Comparison of ENCODE assay signal across 7 mouse cellular contexts in genomic region chr6:99485217-99485883, GRCm38 (mm10). TPM values are rescaled to one million over a fixed set of nuclear protein-coding genes. Genes with fewer than 3 reads are reported as not detected.
DNase-seq lines count a peak whose midpoint lies in the region; ATAC-seq lines count a peak whose summit lies in the region.

No protein-coding gene starts in this region.

- no peaks in the 10 kb centered on the region for H3K36me3 ChIP-seq in embryonic facial prominence, embryonic 15.5 days
- H3K36me3 ChIP-seq in heart, embryonic 11.5 days (ENCODE audit: control insufficient read depth, insufficient read depth, low read length), result no peaks in the 10 kb centered on the region
- H3K36me3 ChIP-seq in kidney, embryonic 14.5 days (ENCODE audit: control insufficient read depth, insufficient read depth, low read length), result no peaks in the 10 kb centered on the region
- H3K36me3 ChIP-seq in limb, embryonic 13.5 days, result no peaks in the 10 kb centered on the region; the same call in 1 of the 2 replicates
- no peaks in the 10 kb centered on the region for H3K36me3 ChIP-seq in midbrain, embryonic 14.5 days (ENCODE audit: control insufficient read depth, insufficient read depth, low read length)

- peaks cover 31% of the 10 kb centered on the region for H3K4me1 ChIP-seq in embryonic facial prominence, embryonic 15.5 days
- peaks cover 21% of the 10 kb centered on the region for H3K4me1 ChIP-seq in heart, embryonic 11.5 days (ENCODE audit: control insufficient read depth, insufficient read depth, low read length)
- H3K4me1 ChIP-seq in kidney, embryonic 14.5 days (ENCODE audit: control insufficient read depth, insufficient read depth, low read length), result peaks cover 46% of the 10 kb centered on the region
- peaks cover 57% of the 10 kb centered on the region for H3K4me1 ChIP-seq in limb, embryonic 13.5 days
- peaks cover 16% of the 10 kb centered on the region for H3K4me1 ChIP-seq in midbrain, embryonic 14.5 days (ENCODE audit: control insufficient read depth, insufficient read depth, low read length)

- DNase-seq in adrenal gland, postnatal 4 days (ENCODE audit: low spot score in 2 of 2), result peak; percentile 8 to 26
- peak; percentile 78 for DNase-seq in midbrain, embryonic 14.5 days
- DNase-seq in spleen, postnatal 36 days (ENCODE audit: low spot score in 2 of 2), result peak; percentile 55 to 59

- no peak overlapping the region for H3K9ac ChIP-seq in embryonic facial prominence, embryonic 15.5 days
- H3K9ac ChIP-seq in heart, embryonic 11.5 days (ENCODE audit: low read depth, low read length), result peak overlapping the region; percentile 61
- H3K9ac ChIP-seq in kidney, embryonic 14.5 days (ENCODE audit: low read depth, low read length), result peak overlapping the region; percentile 42; the same call in 1 of the 2 replicates
- H3K9ac ChIP-seq in limb, embryonic 13.5 days, result peak overlapping the region; percentile 21; the same call in 1 of the 2 replicates
- 0 out of 2 replicates have a peak overlapping the region, but pooled peaks have one; percentile 3 for H3K9ac ChIP-seq in midbrain, embryonic 14.5 days (replicated peaks; ENCODE audit: low read length)

- H3K27ac ChIP-seq in embryonic facial prominence, embryonic 15.5 days (replicated peaks), result peak overlapping the region; percentile 83
- peak overlapping the region; percentile 95 for H3K27ac ChIP-seq in heart, embryonic 11.5 days (ENCODE audit: low read depth, low read length)
- peak overlapping the region; percentile 80 for H3K27ac ChIP-seq in kidney, embryonic 14.5 days (ENCODE audit: low read depth, low read length)
- peak overlapping the region; percentile 93 for H3K27ac ChIP-seq in limb, embryonic 13.5 days
- H3K27ac ChIP-seq in midbrain, embryonic 14.5 days (replicated peaks; ENCODE audit: low read depth, low read length), result peak overlapping the region; percentile 70

- H3K27me3 ChIP-seq in embryonic facial prominence, embryonic 15.5 days, result peaks cover 3% of the 10 kb centered on the region; the same call in 1 of the 2 replicates
- no peaks in the 10 kb centered on the region for H3K27me3 ChIP-seq in heart, embryonic 11.5 days (ENCODE audit: control insufficient read depth, insufficient read depth, low read length)
- no peaks in the 10 kb centered on the region for H3K27me3 ChIP-seq in kidney, embryonic 14.5 days (ENCODE audit: control insufficient read depth, insufficient read depth, low read length)
- H3K27me3 ChIP-seq in limb, embryonic 13.5 days, result no peaks in the 10 kb centered on the region
- H3K27me3 ChIP-seq in midbrain, embryonic 14.5 days (ENCODE audit: control insufficient read depth, insufficient read depth, low read length), result no peaks in the 10 kb centered on the region

- WGBS in embryonic facial prominence, embryonic 15.5 days, result 8% methylated on average over 20 of the region's 20 CpGs
- 33% methylated on average over 20 of the region's 20 CpGs for WGBS in heart, embryonic 11.5 days (ENCODE audit: insufficient replicate concordance)
- WGBS in kidney, embryonic 14.5 days, result 18% methylated on average over 20 of the region's 20 CpGs
- WGBS in limb, embryonic 13.5 days, result 10% methylated on average over 20 of the region's 20 CpGs
- WGBS in midbrain, embryonic 14.5 days, result 33% methylated on average over 20 of the region's 20 CpGs

- ATAC-seq in embryonic facial prominence, embryonic 15.5 days (ENCODE audit: insufficient number of reproducible peaks, low FRiP score, low TSS enrichment, low read depth), result peak; percentile 92
- ATAC-seq in heart, embryonic 11.5 days (replicated peaks; ENCODE audit: insufficient number of reproducible peaks, low FRiP score, low TSS enrichment), result peak; percentile 88
- ATAC-seq in kidney, embryonic 14.5 days (ENCODE audit: low FRiP score, low TSS enrichment), result peak; percentile 93
- peak; percentile 91 for ATAC-seq in limb, embryonic 13.5 days (ENCODE audit: low FRiP score, low read depth)
- ATAC-seq in midbrain, embryonic 14.5 days (ENCODE audit: low FRiP score, low TSS enrichment), result peak; percentile 88

- peak overlapping the region; percentile 48 for H3K4me2 ChIP-seq in embryonic facial prominence, embryonic 15.5 days (replicated peaks)
- peak overlapping the region; percentile 50 for H3K4me2 ChIP-seq in heart, embryonic 11.5 days
- H3K4me2 ChIP-seq in kidney, embryonic 14.5 days (replicated peaks; ENCODE audit: low read depth, low read length), result peak overlapping the region; percentile 35
- peak overlapping the region; percentile 60 for H3K4me2 ChIP-seq in limb, embryonic 13.5 days (replicated peaks)
- H3K4me2 ChIP-seq in midbrain, embryonic 14.5 days (ENCODE audit: low read length), result peak overlapping the region; percentile 38

- H3K4me3 ChIP-seq in embryonic facial prominence, embryonic 15.5 days (replicated peaks), result peak overlapping the region; percentile 21
- peak overlapping the region; percentile 17; the same call in 1 of the 2 replicates for H3K4me3 ChIP-seq in heart, embryonic 11.5 days (ENCODE audit: low read depth, low read length)
- H3K4me3 ChIP-seq in kidney, embryonic 14.5 days (ENCODE audit: low read length), result no peak overlapping the region; the same call in 1 of the 2 replicates
- H3K4me3 ChIP-seq in limb, embryonic 13.5 days, result peak overlapping the region; percentile 26
- H3K4me3 ChIP-seq in midbrain, embryonic 14.5 days (replicated peaks; ENCODE audit: low read depth, low read length), result no peak overlapping the region

- no peaks in the 10 kb centered on the region for H3K9me3 ChIP-seq in embryonic facial prominence, embryonic 15.5 days (replicated peaks)
- no peaks in the 10 kb centered on the region for H3K9me3 ChIP-seq in heart, embryonic 11.5 days (replicated peaks; ENCODE audit: control insufficient read depth, low read length)
- H3K9me3 ChIP-seq in kidney, embryonic 14.5 days (ENCODE audit: control insufficient read depth, low read length), result no peaks in the 10 kb centered on the region
- no peaks in the 10 kb centered on the region for H3K9me3 ChIP-seq in limb, embryonic 13.5 days
- H3K9me3 ChIP-seq in midbrain, embryonic 14.5 days (ENCODE audit: control insufficient read depth, low read length), result no peaks in the 10 kb centered on the region

RNA-seq across cellular contexts. Expression of gene Foxp1, which starts 37.2 kb away (rescaled TPM):
- 10 to 100 TPM; 69.8 to 75.1 TPM for total RNA-seq in adrenal gland, postnatal 4 days (2021)
- polyA plus RNA-seq in embryonic facial prominence, embryonic 15.5 days (2015; fragmentation: Nextera tagmentation; extraction: Ambion mirVana), result 67.3 and 77.5 TPM in 2 replicates
- polyA plus RNA-seq in heart, embryonic 11.5 days (2014; fragmentation: Nextera tagmentation; extraction: Ambion mirVana), result 97.9 and 110 TPM in 2 replicates
- 58.5 and 67.4 TPM in 2 replicates for polyA plus RNA-seq in kidney, embryonic 14.5 days (2014; fragmentation: Nextera tagmentation; extraction: Ambion mirVana)
- polyA plus RNA-seq in limb, embryonic 13.5 days (2015; fragmentation: Nextera tagmentation; extraction: Ambion mirVana), result 137 and 141 TPM in 2 replicates
- 77.5 and 89.2 TPM in 2 replicates for polyA plus RNA-seq in midbrain, embryonic 14.5 days (2014; fragmentation: Nextera tagmentation; extraction: Ambion mirVana)

Comparison
In these comparisons a context has a peak if more than half of its experiments do, and no peak if none do; other contexts are left out.
1. DNase-seq: peak in every context shown above with its lines; median percentile 78 in midbrain, embryonic 14.5 days; 57 in spleen, postnatal 36 days; 17 in adrenal gland, postnatal 4 days.
2. H3K4me3 ChIP-seq: peak in embryonic facial prominence, embryonic 15.5 days (single experiment), heart, embryonic 11.5 days (single experiment) and limb, embryonic 13.5 days (single experiment); none in kidney, embryonic 14.5 days (single experiment) and midbrain, embryonic 14.5 days (single experiment).
3. Peak in every context shown above with its lines, with median percentiles within 50 percentile points of each other: ATAC-seq, H3K27ac ChIP-seq and H3K4me2 ChIP-seq.